In the genomic region with DNA sequence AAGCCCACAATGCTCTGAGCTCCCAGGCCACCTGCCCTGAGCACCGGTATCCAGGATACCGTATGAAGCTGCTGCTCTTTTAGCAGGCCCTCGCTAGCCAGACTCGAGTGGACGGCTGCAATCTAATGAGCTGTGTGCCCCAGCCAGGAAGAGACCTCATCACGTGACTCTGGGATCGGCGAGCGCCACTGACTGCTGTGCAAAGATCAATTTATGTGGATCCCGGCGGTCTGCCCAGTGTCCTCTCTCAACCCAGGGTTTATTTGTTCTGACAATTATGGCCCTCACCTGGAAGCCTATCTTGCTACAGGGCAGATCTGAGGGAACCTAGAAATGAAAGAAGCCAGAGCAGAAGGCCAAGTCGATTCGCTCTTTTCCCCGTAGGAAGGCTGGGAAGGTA, we compare ENCODE assay signal across 20 mouse cellular contexts.
A peak's percentile ranks its signal among the peaks of the same experiment; 100 is the strongest.
DNase-seq lines count a peak whose midpoint lies in the region; ATAC-seq lines count a peak whose summit lies in the region.
"Had no signal": no experiment of that assay in that cellular context is flagged by ENCODE, and none has a peak within 500 bp of the region (broad histone marks: within the 10 kb centered on the region; RNA-seq: fewer than 3 reads in every experiment).

No protein-coding gene starts in this region.

- whole genome bisulfite sequencing in midbrain, embryonic 11.5 days, result 82% methylated on average over 14 of the region's 14 CpGs
- WGBS in midbrain, embryonic 14.5 days, result 74% methylated on average over 14 of the region's 14 CpGs
- 54% methylated on average over 14 of the region's 14 CpGs for WGBS in intestine, embryonic 16.5 days
- WGBS in large intestine, adult 2 months, result 46% methylated on average over 14 of the region's 14 CpGs
- WGBS in forebrain, embryonic 10.5 days, result 89% methylated on average over 14 of the region's 14 CpGs

- H3K9ac ChIP-seq in midbrain, embryonic 11.5 days (ENCODE audit: low read length), result no peak overlapping the region
- no peak overlapping the region for H3K9ac ChIP-seq in midbrain, embryonic 14.5 days (replicated peaks; ENCODE audit: low read length)
- no peak overlapping the region for H3K9ac ChIP-seq in intestine, embryonic 16.5 days (ENCODE audit: low read depth, low read length)
- H3K9ac ChIP-seq: forebrain, postnatal 0 days; heart, embryonic 12.5 days; hindbrain, embryonic 12.5 days; limb, embryonic 15.5 days; lung, embryonic 14.5 days had no signal

- H3K9me3 ChIP-seq in midbrain, embryonic 11.5 days (ENCODE audit: control insufficient read depth, low read length), result no peaks in the 10 kb centered on the region
- no peaks in the 10 kb centered on the region for H3K9me3 ChIP-seq in midbrain, embryonic 14.5 days (ENCODE audit: control insufficient read depth, low read length)
- no peaks in the 10 kb centered on the region for H3K9me3 ChIP-seq in intestine, embryonic 16.5 days (ENCODE audit: control insufficient read depth, low read length)
- H3K9me3 ChIP-seq in forebrain, embryonic 10.5 days, result no peaks in the 10 kb centered on the region
- H3K9me3 ChIP-seq: heart, embryonic 12.5 days; hindbrain, embryonic 12.5 days; limb, embryonic 15.5 days had no signal

- peak; percentile 58 for DNase-seq in kidney, adult 9 months
- DNase-seq in kidney, postnatal 4 days, result no peak
- DNase-seq in midbrain, embryonic 11.5 days (ENCODE audit: low spot score, missing footprints), result peak; percentile 71
- no peak for DNase-seq in midbrain, embryonic 14.5 days
- DNase-seq in large intestine, adult 2 months (ENCODE audit: low read depth, low spot score), result peak; percentile 11
- no peak for DNase-seq in forebrain, embryonic 10.5 days (ENCODE audit: extremely low spot score, low spot score)
- DNase-seq: adrenal gland, adult 2 months; cerebellum, adult 11-12 months; cerebellum, postnatal 10 days; forebrain, postnatal 0 days; gastrocnemius, postnatal 25 days; heart, adult 18-20 months; heart, postnatal 10 days; left cerebral cortex, postnatal 4 days; lung, embryonic 14.5 days; thymus, postnatal 25 days had no signal

- H3K4me3 ChIP-seq in midbrain, embryonic 11.5 days (ENCODE audit: low read depth, low read length), result no peak overlapping the region
- H3K4me3 ChIP-seq in midbrain, embryonic 14.5 days (replicated peaks; ENCODE audit: low read depth, low read length), result no peak overlapping the region
- H3K4me3 ChIP-seq in intestine, embryonic 16.5 days (ENCODE audit: low read length), result no peak overlapping the region
- H3K4me3 ChIP-seq in forebrain, embryonic 10.5 days, result no peak overlapping the region
- H3K4me3 ChIP-seq: heart, embryonic 12.5 days; hindbrain, embryonic 12.5 days; limb, embryonic 15.5 days had no signal

- H3K27me3 ChIP-seq in midbrain, embryonic 11.5 days (ENCODE audit: control insufficient read depth, insufficient read depth, low read length), result 0 out of 2 replicates have a peak, but pooled peaks cover 2% of the 10 kb centered on the region
- H3K27me3 ChIP-seq in midbrain, embryonic 14.5 days (ENCODE audit: control insufficient read depth, insufficient read depth, low read length), result no peaks in the 10 kb centered on the region
- H3K27me3 ChIP-seq in intestine, embryonic 16.5 days (replicated peaks; ENCODE audit: control insufficient read depth, insufficient read depth, low read length), result no peaks in the 10 kb centered on the region
- peaks cover 50% of the 10 kb centered on the region for H3K27me3 ChIP-seq in forebrain, embryonic 10.5 days (ENCODE audit: poor library complexity, severe bottlenecking)

- no peak overlapping the region for H3K27ac ChIP-seq in midbrain, embryonic 11.5 days (ENCODE audit: low read depth, low read length)
- H3K27ac ChIP-seq in midbrain, embryonic 14.5 days (replicated peaks; ENCODE audit: low read depth, low read length), result no peak overlapping the region
- no peak overlapping the region for H3K27ac ChIP-seq in intestine, embryonic 16.5 days (ENCODE audit: low read length)
- no peak overlapping the region for H3K27ac ChIP-seq in forebrain, embryonic 10.5 days
- H3K27ac ChIP-seq: hindbrain, embryonic 12.5 days; limb, embryonic 15.5 days had no signal

- no peak overlapping the region for H3K4me2 ChIP-seq in midbrain, embryonic 11.5 days
- no peak overlapping the region for H3K4me2 ChIP-seq in midbrain, embryonic 14.5 days (ENCODE audit: low read length)
- H3K4me2 ChIP-seq in intestine, embryonic 16.5 days (ENCODE audit: low read depth, low read length), result no peak overlapping the region
- H3K4me2 ChIP-seq: heart, embryonic 12.5 days; hindbrain, embryonic 12.5 days; limb, embryonic 15.5 days; lung, embryonic 14.5 days had no signal

- no peak for ATAC-seq in midbrain, embryonic 11.5 days (ENCODE audit: low FRiP score)
- no peak for ATAC-seq in midbrain, embryonic 14.5 days (ENCODE audit: low FRiP score, low TSS enrichment)
- peak; percentile 76 for ATAC-seq in intestine, embryonic 16.5 days
- ATAC-seq: forebrain, postnatal 0 days had no signal

- peaks cover 6% of the 10 kb centered on the region for H3K36me3 ChIP-seq in midbrain, embryonic 11.5 days (ENCODE audit: control insufficient read depth, insufficient read depth, low read length)
- peaks cover 48% of the 10 kb centered on the region for H3K36me3 ChIP-seq in midbrain, embryonic 14.5 days (ENCODE audit: control insufficient read depth, insufficient read depth, low read length)
- H3K36me3 ChIP-seq in intestine, embryonic 16.5 days (ENCODE audit: control insufficient read depth, insufficient read depth, low read length), result 0 out of 2 replicates have a peak, but pooled peaks cover 4% of the 10 kb centered on the region
- peaks cover 94% of the 10 kb centered on the region for H3K36me3 ChIP-seq in forebrain, embryonic 10.5 days (replicated peaks)

- peaks cover 3% of the 10 kb centered on the region; the same call in 1 of the 2 replicates for H3K4me1 ChIP-seq in midbrain, embryonic 11.5 days (ENCODE audit: control insufficient read depth, insufficient read depth, low read length)
- no peaks in the 10 kb centered on the region for H3K4me1 ChIP-seq in midbrain, embryonic 14.5 days (ENCODE audit: control insufficient read depth, insufficient read depth, low read length)
- peaks cover 2% of the 10 kb centered on the region; the same call in 1 of the 2 replicates for H3K4me1 ChIP-seq in intestine, embryonic 16.5 days (ENCODE audit: control insufficient read depth, insufficient read depth, low read length)
- H3K4me1 ChIP-seq in forebrain, embryonic 10.5 days, result peaks cover 18% of the 10 kb centered on the region

Comparison
In these comparisons a context has a peak if more than half of its experiments do, and no peak if none do; other contexts are left out.
1. DNase-seq: peak in kidney, adult 9 months (single experiment), midbrain, embryonic 11.5 days (single experiment) and large intestine, adult 2 months (single experiment); none in kidney, postnatal 4 days (0 of 2), midbrain, embryonic 14.5 days (single experiment) and forebrain, embryonic 10.5 days (single experiment).